17 mouse cellular contexts compared by ENCODE assay signal in genomic region chr9:64696404-64696803, GRCm38 (mm10). TPM values are rescaled to one million over a fixed set of nuclear protein-coding genes. Genes with fewer than 3 reads are reported as not detected.
A peak's percentile ranks its signal among the peaks of the same experiment; 100 is the strongest.
DNase-seq lines count a peak whose midpoint lies in the region; ATAC-seq and TF ChIP-seq lines count a peak whose summit lies in the region.
"Had no signal": no experiment of that assay in that cellular context is flagged by ENCODE, and none has a peak within 500 bp of the region (broad histone marks: within the 10 kb centered on the region; RNA-seq: fewer than 3 reads in every experiment).

No protein-coding gene starts in this region.

- H3K27ac ChIP-seq in lung, postnatal 0 days (ENCODE audit: low read length): no peak overlapping the region
- H3K27ac ChIP-seq: embryonic facial prominence, embryonic 13.5 days; hindbrain, embryonic 12.5 days; left cerebral cortex, adult 2 months; liver, embryonic 13.5 days; lung, embryonic 15.5 days; midbrain, embryonic 10.5 days; neural tube, embryonic 12.5 days had no signal

- no peak overlapping the region for H3K9ac ChIP-seq in lung, postnatal 0 days (replicated peaks; ENCODE audit: low read depth)
- H3K9ac ChIP-seq: embryonic facial prominence, embryonic 13.5 days; hindbrain, embryonic 12.5 days; liver, embryonic 13.5 days; lung, embryonic 15.5 days; neural tube, embryonic 12.5 days had no signal

- H3K27me3 ChIP-seq in lung, postnatal 0 days (replicated peaks; ENCODE audit: insufficient read depth, low read length): no peaks in the 10 kb centered on the region
- H3K27me3 ChIP-seq: embryonic facial prominence, embryonic 13.5 days; hindbrain, embryonic 12.5 days; liver, embryonic 13.5 days; lung, embryonic 15.5 days; neural tube, embryonic 12.5 days had no signal

- H3K4me3 ChIP-seq in lung, postnatal 0 days (ENCODE audit: low read depth, low read length): no peak overlapping the region
- H3K4me3 ChIP-seq: embryonic facial prominence, embryonic 13.5 days; hindbrain, embryonic 12.5 days; left cerebral cortex, adult 2 months; liver, embryonic 13.5 days; lung, embryonic 15.5 days; midbrain, embryonic 10.5 days; neural tube, embryonic 12.5 days had no signal

- H3K4me2 ChIP-seq in lung, postnatal 0 days (replicated peaks; ENCODE audit: low read depth, low read length): no peak overlapping the region
- H3K4me2 ChIP-seq: embryonic facial prominence, embryonic 13.5 days; hindbrain, embryonic 12.5 days; liver, embryonic 13.5 days; lung, embryonic 15.5 days; neural tube, embryonic 12.5 days had no signal

- WGBS in lung, postnatal 0 days: 79% methylated on average over 4 of the region's 4 CpGs

- no peaks in the 10 kb centered on the region for H3K9me3 ChIP-seq in lung, postnatal 0 days (ENCODE audit: low read length)
- H3K9me3 ChIP-seq: embryonic facial prominence, embryonic 13.5 days; hindbrain, embryonic 12.5 days; liver, embryonic 13.5 days; lung, embryonic 15.5 days; midbrain, embryonic 10.5 days; neural tube, embryonic 12.5 days had no signal

- H3K36me3 ChIP-seq in lung, postnatal 0 days (ENCODE audit: insufficient read depth, low read length): peaks cover 4% of the 10 kb centered on the region; the same call in 1 of the 2 replicates

- ATAC-seq in lung, postnatal 0 days: no peak
- ATAC-seq in common myeloid progenitor, adult 5-6 weeks (replicated peaks; ENCODE audit: low read depth, poor library complexity, severe bottlenecking): 0 out of 2 replicates have a peak, but pooled peaks have one; percentile 32
- peak; percentile 54 for ATAC-seq in megakaryocyte, adult 5-6 weeks (ENCODE audit: poor library complexity, severe bottlenecking)

- DNase-seq in adrenal gland, adult 8-10 months: peak; percentile 45
- no peak for DNase-seq in adrenal gland, postnatal 10 days
- peak; percentile 15 for DNase-seq in lung, postnatal 0 days (ENCODE audit: low spot score)
- no peak for DNase-seq in lung, postnatal 4 days
- no peak for DNase-seq in layer of hippocampus, postnatal 25 days (ENCODE audit: extremely low spot score in 1 of 2, low spot score in 1 of 2)
- DNase-seq in spleen, adult 18-20 months: no peak
- DNase-seq: cerebellum, adult 2 months; liver, embryonic 13.5 days; thymus, postnatal 4 days had no signal

- no peak for TF ChIP-seq CTCF in lung, postnatal 0 days (IDR thresholded peaks at IDR 0.05)

- no peak for TF ChIP-seq EP300 in lung, postnatal 0 days (IDR thresholded peaks at IDR 0.05)

- H3K4me1 ChIP-seq in lung, postnatal 0 days (ENCODE audit: insufficient read depth, low read depth, low read length): no peaks in the 10 kb centered on the region
- H3K4me1 ChIP-seq: hindbrain, embryonic 12.5 days; lung, embryonic 15.5 days; midbrain, embryonic 10.5 days had no signal

RNA-seq across cellular contexts. Expression of gene Rab11a, which starts 41.2 kb away (rescaled TPM):
- total RNA-seq in adrenal gland, adult 8-10 months (2022): 100 to 1,000 TPM; 231 to 285 (median 262) TPM
- total RNA-seq in adrenal gland, postnatal 10 days (2021): 100 to 1,000 TPM; 258 to 267 TPM
- polyA plus RNA-seq in lung, postnatal 0 days (2015; fragmentation: Nextera tagmentation; extraction: Ambion mirVana): 608 and 674 TPM in 2 replicates
- total RNA-seq in common myeloid progenitor, adult 5-6 weeks (2017): 119 and 130 TPM in 2 replicates
- total RNA-seq in megakaryocyte, adult 5-6 weeks (2015): 249 and 281 TPM in 2 replicates
- total RNA-seq in megakaryocyte, adult 5-6 weeks (2017): 144 and 161 TPM in 2 replicates
- total RNA-seq in layer of hippocampus, postnatal 25 days (2021): 100 to 1,000 TPM; 241 to 253 TPM

Comparison
In these comparisons a context has a peak if more than half of its experiments do, and no peak if none do; other contexts are left out.
1. DNase-seq: peak in adrenal gland, adult 8-10 months (single experiment) and lung, postnatal 0 days (single experiment); none in adrenal gland, postnatal 10 days (single experiment), lung, postnatal 4 days (0 of 2), layer of hippocampus, postnatal 25 days (0 of 2) and spleen, adult 18-20 months (0 of 2).